Mouse (Mus musculus) midbrain, embryonic 12.5 days (tissue): Measurements from ENCODE around the gene Vmn1r69. TPM values are rescaled to one million over a fixed set of nuclear protein-coding genes. Genes with fewer than 3 reads are reported as not detected.

Experiments
- ATAC-seq: fragments of 200-750 bp; cut with Nextera tagmentation; 2 replicates; pipeline ENCODE4 v1.8.0; 2017; ENCODE audit warnings: low read depth, moderate TSS enrichment, moderate library complexity; ENCODE audit not compliant: low FRiP score
- H3K27ac ChIP-seq: fragments of 300-500 bp; sonication (generic); replicated peaks from 2 replicates; pipeline ENCODE4 v1.5.1; 2016; ENCODE audit warnings: mild to moderate bottlenecking
- H3K27me3 ChIP-seq: fragments of 300-500 bp; sonication (generic); 2 replicates; pipeline ENCODE4 v1.6.1; 2016; ENCODE audit warnings: mild to moderate bottlenecking
- H3K36me3 ChIP-seq: fragments of 300-500 bp; sonication (generic); 2 replicates; pipeline ENCODE4 v1.6.1; 2016
- H3K4me1 ChIP-seq: fragments of 300-500 bp; sonication (generic); 2 replicates; pipeline ENCODE4 v1.6.1; 2016
- H3K4me2 ChIP-seq: fragments of 300-500 bp; sonication (generic); replicated peaks from 2 replicates; pipeline ENCODE4 v1.6.1; 2016; ENCODE audit warnings: mild to moderate bottlenecking, moderate library complexity
- H3K4me3 ChIP-seq: fragments of 300-500 bp; sonication (generic); 2 replicates; pipeline ENCODE4 v1.5.1; 2016; ENCODE audit warnings: mild to moderate bottlenecking
- H3K9ac ChIP-seq: fragments of 300-500 bp; sonication (generic); replicated peaks from 2 replicates; pipeline ENCODE4 v1.6.1; 2016; ENCODE audit warnings: mild to moderate bottlenecking, moderate library complexity
- H3K9me3 ChIP-seq: fragments of 300-500 bp; sonication (generic); 2 replicates; pipeline ENCODE4 v1.6.1; 2016; ENCODE audit warnings: mild to moderate bottlenecking
- WGBS: fragments of 180-500 bp; shearing (Covaris S2); methylation state at CpG from one replicate; pipeline ENCODE4 v1.1.7; 2016; 5-methylcytosine and 5-hydroxymethylcytosine counted together
- polyA plus RNA-seq: library from polyadenylated mRNA; unstranded; fragments of >200 nt; fragmentation: Nextera tagmentation; extraction: Ambion mirVana; gene quantifications from 2 replicates; pipeline ENCODE4 v1.2.1, GENCODE M21; 2016

Gene Vmn1r69
- polyA plus RNA-seq, result not detected in 2 replicates

DNA sequence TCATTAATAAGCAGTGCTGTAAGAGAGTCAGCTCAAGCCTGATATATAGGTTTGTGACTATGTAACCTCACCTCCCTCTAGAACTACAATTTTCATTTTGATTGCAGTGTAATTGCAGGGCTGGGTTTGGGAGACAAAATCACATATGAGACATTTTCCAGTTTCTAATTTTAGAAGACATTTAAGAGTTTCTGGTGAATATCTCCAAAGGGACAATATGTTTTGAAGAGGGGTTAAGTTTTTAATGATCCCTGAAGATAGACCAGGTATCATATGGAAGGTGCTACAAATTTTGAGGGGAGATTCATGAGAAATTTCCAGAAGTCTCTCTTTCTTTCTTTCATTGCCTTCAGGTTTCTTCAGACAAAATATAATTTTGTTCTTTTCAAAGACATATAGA lies at the start of gene Vmn1r69:
TSS of gene Vmn1r69 (minus strand) at position 101 of the 400 bp plus-strand sequence.
- peaks cover 42% of the 10 kb centered on the region for H3K9me3 ChIP-seq
- no peak within 1 kb of the TSS for H3K4me2 ChIP-seq
- no peaks in the 10 kb centered on the region for H3K27me3 ChIP-seq
- H3K27ac ChIP-seq, result no peak within 1 kb of the TSS
- no peak within 1 kb of the TSS for H3K4me3 ChIP-seq
- H3K36me3 ChIP-seq, result no peaks in the 10 kb centered on the region
- H3K9ac ChIP-seq, result no peak within 1 kb of the TSS
- no peak for ATAC-seq
- H3K4me1 ChIP-seq, result no peaks in the 10 kb centered on the region

DNA sequence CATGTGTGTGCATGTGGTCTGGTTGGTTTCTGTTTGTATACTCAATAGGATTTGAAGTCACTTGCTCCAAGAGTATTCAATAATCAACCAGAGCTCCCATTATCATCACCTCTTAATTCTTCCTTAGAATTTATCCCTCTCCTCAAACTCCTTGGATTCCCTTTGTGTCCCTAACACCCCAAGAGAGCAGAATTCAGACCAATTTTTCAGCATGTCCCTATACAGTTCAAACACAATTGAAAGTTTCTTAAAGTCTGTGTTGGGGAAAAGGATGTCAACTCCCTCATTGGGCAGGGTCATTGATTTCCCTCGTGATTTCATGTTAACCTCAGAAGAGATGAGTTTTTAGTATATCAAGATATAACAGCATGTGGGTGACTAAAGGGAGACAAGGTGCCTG lies 17.8 kb upstream of the Vmn1r69 start, which contains the start of gene Vmn1r70:
TSS of gene Vmn1r70 (plus strand) at position 301 of the 400 bp plus-strand sequence.
- ATAC-seq, result no peak
- peaks cover 34% of the 10 kb centered on the region for H3K9me3 ChIP-seq
- H3K4me1 ChIP-seq, result no peaks in the 10 kb centered on the region
- no peak within 1 kb of the TSS for H3K4me3 ChIP-seq
- H3K4me2 ChIP-seq, result no peak within 1 kb of the TSS
- no peaks in the 10 kb centered on the region for H3K36me3 ChIP-seq
- WGBS, result 67% methylated on average over 1 of the region's 1 CpGs
- no peak within 1 kb of the TSS for H3K9ac ChIP-seq
- H3K27ac ChIP-seq, result no peak within 1 kb of the TSS
- no peaks in the 10 kb centered on the region for H3K27me3 ChIP-seq

DNA sequence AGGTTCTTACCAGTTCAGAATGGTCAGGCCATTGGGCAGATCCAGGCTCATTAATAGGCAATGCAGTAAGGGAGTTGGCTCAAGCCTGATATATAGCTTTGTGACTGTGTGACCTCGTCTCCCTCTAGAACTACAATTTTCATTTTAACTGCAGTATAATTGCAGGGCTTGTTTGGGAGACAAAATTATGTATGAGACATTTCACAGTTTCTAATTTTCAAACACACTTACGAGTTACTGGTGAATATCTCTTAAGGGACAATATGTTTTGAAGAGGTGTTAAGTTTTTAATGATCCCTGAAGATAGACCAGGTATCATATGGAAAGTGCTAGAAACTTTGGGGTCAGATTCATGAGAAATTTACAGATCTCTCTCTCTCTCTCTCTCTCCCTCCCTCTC lies 55.1 kb downstream of the Vmn1r69 start, which contains the start of gene Vmn1r68:
TSS of gene Vmn1r68 (minus strand) at position 101 of the 400 bp plus-strand sequence.
- Histone ChIP-seq H3K4me3 (no peak within 1 kb of the TSS), H3K4me2 (no peak within 1 kb of the TSS)

More for the DNA sequence above, 55.1 kb downstream of the Vmn1r69 start, which contains the start of gene Vmn1r68:
- Histone ChIP-seq H3K36me3 (no peaks in the 10 kb centered on the region), H3K4me1 (no peaks in the 10 kb centered on the region), H3K9me3 (0 out of 2 replicates have a peak, but pooled peaks cover 3% of the 10 kb centered on the region), H3K27me3 (no peaks in the 10 kb centered on the region), H3K9ac (no peak within 1 kb of the TSS), H3K27ac (no peak within 1 kb of the TSS)
- 76% methylated on average over 2 of the region's 2 CpGs for WGBS
- ATAC-seq, result no peak

Other genes with a start within 250 kb of the Vmn1r69 start
- not detected in 2 replicates for gene Vmn1r67, start 170.3 kb downstream of the Vmn1r69 start, polyA plus RNA-seq
- gene Zik1, start 118.3 kb downstream of the Vmn1r69 start, polyA plus RNA-seq, result 48.9 and 52.8 TPM in 2 replicates
- not detected in 2 replicates for gene Vmn1r68, start 55.2 kb downstream of the Vmn1r69 start, polyA plus RNA-seq
- gene Vmn1r70, start 17.9 kb upstream of the Vmn1r69 start, polyA plus RNA-seq, result not detected in 2 replicates
- not detected in 2 replicates for gene Nlrp4b, start 74.1 kb upstream of the Vmn1r69 start, polyA plus RNA-seq
- gene Vmn1r71, start 140.7 kb upstream of the Vmn1r69 start, polyA plus RNA-seq, result not detected in 2 replicates